Mouse (Mus musculus): ENCODE measurements around the gene Ssh1. TPM values are rescaled to one million over a fixed set of nuclear protein-coding genes. Genes with fewer than 3 reads are reported as not detected.

Gene Ssh1
- polyA plus RNA-seq, 1 experiment from 2014 or later, result 16.6 TPM

DNA sequence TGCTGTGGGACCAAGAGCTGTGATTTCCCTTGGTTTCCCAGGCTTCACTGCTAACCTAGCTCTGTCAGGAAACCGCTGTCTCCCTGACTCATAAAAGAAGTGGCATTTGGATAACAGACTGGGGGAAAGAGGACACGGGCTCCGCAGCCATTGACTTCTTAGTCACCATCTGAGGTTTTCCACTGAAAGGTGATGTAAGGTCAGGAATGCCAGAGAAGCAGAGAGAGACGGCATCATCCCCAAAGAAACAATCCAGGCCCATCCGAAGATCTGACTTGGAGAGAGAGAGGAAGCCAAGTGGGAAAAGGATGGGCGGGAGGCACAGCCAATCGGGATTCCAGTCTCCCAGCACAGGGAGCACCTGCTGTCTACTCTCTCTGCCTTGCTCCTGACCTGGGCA, 2.6 kb downstream of the Ssh1 start:
- no peaks in the 10 kb centered on the region for H3K27me3 ChIP-seq
- no peaks in the 10 kb centered on the region for H3K9me3 ChIP-seq
- ATAC-seq (ENCODE audit: borderline replicate concordance, extremely low read depth, low FRiP score, low TSS enrichment), result no peak
- 70% methylated on average over 7 of the region's 7 CpGs for WGBS
- H3K9ac ChIP-seq, result no peak overlapping the region
- no peak overlapping the region for H3K27ac ChIP-seq
- H3K4me1 ChIP-seq, result peaks cover 49% of the 10 kb centered on the region
- H3K4me2 ChIP-seq, result no peak overlapping the region
- no peak overlapping the region for H3K4me3 ChIP-seq
- H3K36me3 ChIP-seq, result 0 out of 2 replicates have a peak, but pooled peaks cover 7% of the 10 kb centered on the region

DNA sequence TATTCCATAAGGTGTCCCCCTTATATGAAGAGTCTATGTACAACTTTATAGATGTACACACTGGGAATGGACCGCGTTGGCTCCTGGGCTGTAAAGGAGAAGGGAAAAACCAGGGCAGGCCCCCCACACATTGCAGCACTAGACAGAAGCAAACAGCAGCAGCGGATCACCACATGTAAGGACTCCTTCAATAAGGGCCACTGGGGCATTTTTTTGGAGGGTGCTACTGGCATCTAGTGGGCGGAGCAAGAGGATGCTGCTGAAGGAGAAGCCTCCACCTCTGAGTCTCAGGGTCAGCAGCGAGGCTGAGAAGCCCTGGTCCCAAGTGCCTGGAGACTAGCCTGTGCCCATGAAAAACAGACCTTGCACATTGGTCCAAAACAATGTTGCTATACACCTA, 3.1 kb downstream of the Ssh1 start:
- no peak overlapping the region for H3K9ac ChIP-seq
- ATAC-seq (ENCODE audit: borderline replicate concordance, extremely low read depth, low FRiP score, low TSS enrichment), result no peak

DNA sequence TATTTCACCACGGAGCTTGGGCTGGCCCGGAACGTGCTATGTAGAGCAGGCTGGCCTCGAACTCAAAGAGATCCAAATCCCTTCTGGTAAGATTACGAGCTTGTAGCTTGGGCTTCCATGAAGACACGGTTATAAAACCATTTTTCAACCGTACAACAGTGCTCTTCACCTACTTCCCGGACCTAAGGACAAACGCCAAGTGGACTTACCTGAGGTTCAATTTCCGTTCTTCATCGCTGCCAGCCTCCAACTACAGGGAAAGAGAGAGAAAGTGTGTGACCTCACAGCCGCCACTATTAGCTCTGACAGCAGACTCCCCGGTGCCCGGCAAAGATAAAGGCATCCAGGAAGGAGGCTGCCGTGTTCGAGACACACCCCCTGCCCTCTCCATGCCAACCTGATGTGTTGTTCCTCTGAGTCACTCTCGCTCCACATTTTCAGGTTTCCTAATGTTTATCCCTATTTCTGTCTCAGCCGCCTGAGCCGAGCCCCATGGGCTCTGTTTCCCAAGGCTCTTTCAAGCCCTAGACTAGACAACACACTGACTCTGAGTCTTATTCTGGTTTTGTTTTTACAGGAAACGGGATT, 4.2 kb downstream of the Ssh1 start:
- H3K27ac ChIP-seq, result no peak overlapping the region
- no peaks in the 10 kb centered on the region for H3K9me3 ChIP-seq
- 73% methylated on average over 20 of the region's 20 CpGs for WGBS
- H3K36me3 ChIP-seq, result 0 out of 2 replicates have a peak, but pooled peaks cover 7% of the 10 kb centered on the region
- no peak overlapping the region for H3K4me2 ChIP-seq
- H3K27me3 ChIP-seq, result no peaks in the 10 kb centered on the region
- H3K4me1 ChIP-seq, result peaks cover 53% of the 10 kb centered on the region
- ATAC-seq (ENCODE audit: borderline replicate concordance, extremely low read depth, low FRiP score, low TSS enrichment), result no peak
- H3K9ac ChIP-seq, result no peak overlapping the region
- H3K4me3 ChIP-seq, result no peak overlapping the region

More for the DNA sequence above, 3.1 kb downstream of the Ssh1 start:
- Histone ChIP-seq H3K4me2 (no peak overlapping the region), H3K9me3 (no peaks in the 10 kb centered on the region), H3K27me3 (no peaks in the 10 kb centered on the region), H3K4me3 (no peak overlapping the region), H3K27ac (no peak overlapping the region), H3K36me3 (0 out of 2 replicates have a peak, but pooled peaks cover 7% of the 10 kb centered on the region), H3K4me1 (peaks cover 52% of the 10 kb centered on the region)
- WGBS, result 91% methylated on average over 5 of the region's 5 CpGs

DNA sequence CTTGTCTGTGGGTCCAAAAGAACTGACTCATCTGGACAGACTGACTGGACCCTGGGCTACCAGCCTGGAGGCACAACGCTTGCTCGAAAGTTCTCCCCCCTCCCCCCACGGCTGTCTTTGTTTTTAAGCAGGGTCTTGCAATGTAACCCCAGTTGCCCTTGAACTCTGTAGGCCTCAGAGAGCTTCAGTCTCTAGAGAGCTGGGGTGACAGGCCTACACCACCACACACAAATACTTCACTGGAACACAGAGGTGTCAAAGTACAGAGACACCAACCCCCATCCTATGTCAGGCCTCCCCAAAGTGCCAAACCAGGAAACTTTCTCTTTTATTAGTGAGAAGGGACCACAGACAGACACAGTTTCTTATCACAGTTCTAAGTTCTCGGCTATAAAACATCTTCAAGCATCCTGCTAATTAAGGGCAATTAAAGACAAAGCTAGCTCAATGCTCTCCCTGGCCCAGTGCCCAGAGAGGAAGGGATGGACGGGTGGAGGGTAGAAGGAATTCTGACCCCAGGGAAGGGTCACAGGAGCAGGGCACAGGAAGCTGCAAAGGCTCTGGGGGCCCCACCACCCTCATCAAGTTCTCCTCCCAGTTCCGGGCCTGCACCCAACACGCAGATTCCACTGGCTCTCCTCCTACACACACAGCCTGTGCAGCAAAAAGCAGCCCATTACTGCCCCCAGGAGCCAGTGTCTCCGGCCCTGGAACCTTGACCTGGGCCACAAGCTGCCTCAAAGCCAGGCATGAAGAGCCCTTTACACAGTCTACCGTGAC, 7.3 kb downstream of the Ssh1 start:
- Histone ChIP-seq H3K4me1 (peaks cover 32% of the 10 kb centered on the region), H3K4me2 (no peak overlapping the region), H3K27me3 (no peaks in the 10 kb centered on the region), H3K9ac (0 out of 2 replicates have a peak overlapping the region, but pooled peaks have one; percentile 7), H3K27ac (peak overlapping the region; percentile 53), H3K4me3 (no peak overlapping the region), H3K9me3 (no peaks in the 10 kb centered on the region), H3K36me3 (0 out of 2 replicates have a peak, but pooled peaks cover 13% of the 10 kb centered on the region)
- 31% methylated on average over 9 of the region's 9 CpGs for WGBS
- no peak for ATAC-seq (ENCODE audit: borderline replicate concordance, extremely low read depth, low FRiP score, low TSS enrichment)

DNA sequence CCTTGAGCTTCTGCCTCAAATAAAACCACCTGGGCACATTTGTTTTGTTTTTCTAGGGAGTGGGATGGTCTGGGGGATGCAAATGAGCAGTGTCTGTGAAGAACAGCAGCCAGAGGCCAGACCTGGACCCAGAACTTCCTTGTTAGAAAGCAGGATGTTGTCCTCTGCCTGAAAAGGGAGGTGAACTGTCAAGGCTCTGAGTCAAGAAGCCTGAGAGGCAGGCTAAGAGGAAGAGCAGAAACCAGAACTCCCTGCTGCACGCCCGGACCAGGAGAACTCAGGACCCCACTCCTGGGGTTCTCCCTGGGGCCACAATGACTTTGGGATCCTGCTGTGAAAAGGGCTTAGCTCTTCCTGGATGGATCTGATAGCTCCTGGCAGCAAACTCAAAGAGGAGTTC, 8.0 kb downstream of the Ssh1 start:
- Histone ChIP-seq H3K4me2 (no peak overlapping the region), H3K4me1 (peaks cover 25% of the 10 kb centered on the region), H3K27ac (peak overlapping the region; percentile 53), H3K36me3 (0 out of 2 replicates have a peak, but pooled peaks cover 13% of the 10 kb centered on the region), H3K9me3 (no peaks in the 10 kb centered on the region), H3K4me3 (no peak overlapping the region), H3K9ac (no peak overlapping the region), H3K27me3 (no peaks in the 10 kb centered on the region)
- 63% methylated on average over 2 of the region's 2 CpGs for WGBS
- ATAC-seq (ENCODE audit: borderline replicate concordance, extremely low read depth, low FRiP score, low TSS enrichment), result no peak

DNA sequence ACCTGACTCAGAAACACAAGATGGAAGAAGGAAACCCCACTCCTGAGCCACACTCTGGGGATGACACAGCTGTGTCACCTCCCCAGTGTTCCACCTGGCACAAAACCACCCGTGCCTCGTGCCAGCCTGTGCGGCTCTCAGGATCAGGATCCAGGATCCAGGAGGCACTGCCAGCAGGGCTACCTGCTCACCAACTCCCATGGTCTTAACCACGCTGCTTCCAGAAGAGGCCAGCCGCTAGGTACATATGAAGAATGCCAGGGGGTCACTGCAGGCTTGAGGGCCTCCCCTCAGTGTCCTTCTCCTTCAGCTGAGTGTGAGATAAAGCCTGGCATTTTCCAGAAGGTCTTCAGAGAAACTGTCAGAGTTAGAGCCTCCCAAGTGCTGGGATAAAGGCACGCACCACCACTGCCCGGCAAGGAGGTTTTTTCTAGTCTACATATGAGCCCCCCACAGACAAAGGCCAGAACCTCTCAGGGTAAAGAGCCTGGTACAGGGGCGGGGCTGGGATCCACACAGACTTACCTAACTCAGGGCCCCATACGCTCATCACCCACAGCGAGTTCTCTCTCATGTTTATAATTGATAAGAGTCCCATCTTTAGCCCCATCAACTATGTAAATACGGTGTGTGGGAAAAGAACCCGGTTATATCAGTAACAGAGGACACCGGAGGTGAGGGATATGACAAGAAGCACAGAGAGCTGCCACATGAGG, 9.5 kb downstream of the Ssh1 start:
- Histone ChIP-seq H3K27me3 (no peaks in the 10 kb centered on the region), H3K9me3 (no peaks in the 10 kb centered on the region), H3K36me3 (0 out of 2 replicates have a peak, but pooled peaks cover 12% of the 10 kb centered on the region), H3K4me3 (no peak overlapping the region), H3K4me2 (no peak overlapping the region), H3K9ac (no peak overlapping the region), H3K4me1 (peaks cover 16% of the 10 kb centered on the region), H3K27ac (no peak overlapping the region)
- 71% methylated on average over 13 of the region's 13 CpGs for WGBS
- no peak; the same call in 1 of the 2 replicates for ATAC-seq (ENCODE audit: borderline replicate concordance, extremely low read depth, low FRiP score, low TSS enrichment)

DNA sequence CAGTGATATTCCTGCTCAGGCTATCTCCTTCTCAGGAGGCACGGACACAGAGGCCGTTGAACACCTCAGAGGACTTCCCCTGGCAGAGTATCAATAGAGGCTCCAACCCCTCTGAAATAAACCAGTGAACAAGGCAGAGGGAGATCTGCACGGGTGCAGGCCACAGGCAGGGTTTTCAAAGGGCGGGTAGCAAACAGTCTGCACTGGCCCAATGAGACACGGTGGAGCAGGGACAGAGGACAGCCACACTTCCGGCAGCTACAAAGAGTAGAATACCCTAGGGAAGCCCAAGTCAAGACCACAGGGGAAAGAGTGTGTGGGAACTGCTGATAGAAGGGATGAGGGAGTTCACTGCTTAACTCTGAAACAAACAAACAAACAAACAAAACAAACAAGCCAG, 10.2 kb downstream of the Ssh1 start:
- Histone ChIP-seq H3K27me3 (no peaks in the 10 kb centered on the region), H3K4me1 (peaks cover 16% of the 10 kb centered on the region), H3K9me3 (no peaks in the 10 kb centered on the region), H3K4me3 (no peak overlapping the region), H3K36me3 (0 out of 2 replicates have a peak, but pooled peaks cover 6% of the 10 kb centered on the region), H3K4me2 (no peak overlapping the region), H3K9ac (no peak overlapping the region), H3K27ac (no peak overlapping the region)
- 57% methylated on average over 6 of the region's 6 CpGs for WGBS
- no peak for ATAC-seq (ENCODE audit: borderline replicate concordance, extremely low read depth, low FRiP score, low TSS enrichment)

DNA sequence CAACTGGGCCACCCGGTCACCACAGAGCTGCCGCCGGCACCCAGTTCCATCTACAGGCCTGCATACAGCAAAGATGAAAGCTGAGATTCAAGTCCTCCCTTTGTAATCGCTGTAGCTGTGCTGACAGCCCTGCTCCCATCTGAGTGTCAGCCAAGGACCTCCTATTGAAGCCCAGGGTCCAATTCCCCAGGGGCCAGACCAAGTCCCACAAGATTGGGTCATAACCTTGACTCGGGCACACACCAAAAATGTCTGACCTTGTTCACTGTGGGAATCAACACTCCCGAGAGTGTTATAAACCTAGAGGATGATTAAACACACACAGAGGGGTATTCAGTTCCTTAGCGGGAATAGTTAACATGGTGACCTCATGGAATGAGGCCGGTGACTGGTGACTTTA, 11.9 kb downstream of the Ssh1 start:
- H3K4me3 ChIP-seq, result no peak overlapping the region
- H3K9ac ChIP-seq, result no peak overlapping the region
- H3K27ac ChIP-seq, result no peak overlapping the region
- 76% methylated on average over 8 of the region's 8 CpGs for WGBS
- no peak for ATAC-seq (ENCODE audit: borderline replicate concordance, extremely low read depth, low FRiP score, low TSS enrichment)
- peaks cover 28% of the 10 kb centered on the region for H3K4me1 ChIP-seq
- H3K9me3 ChIP-seq, result no peaks in the 10 kb centered on the region
- no peaks in the 10 kb centered on the region for H3K27me3 ChIP-seq
- H3K36me3 ChIP-seq, result 0 out of 2 replicates have a peak, but pooled peaks cover 10% of the 10 kb centered on the region
- no peak overlapping the region for H3K4me2 ChIP-seq

DNA sequence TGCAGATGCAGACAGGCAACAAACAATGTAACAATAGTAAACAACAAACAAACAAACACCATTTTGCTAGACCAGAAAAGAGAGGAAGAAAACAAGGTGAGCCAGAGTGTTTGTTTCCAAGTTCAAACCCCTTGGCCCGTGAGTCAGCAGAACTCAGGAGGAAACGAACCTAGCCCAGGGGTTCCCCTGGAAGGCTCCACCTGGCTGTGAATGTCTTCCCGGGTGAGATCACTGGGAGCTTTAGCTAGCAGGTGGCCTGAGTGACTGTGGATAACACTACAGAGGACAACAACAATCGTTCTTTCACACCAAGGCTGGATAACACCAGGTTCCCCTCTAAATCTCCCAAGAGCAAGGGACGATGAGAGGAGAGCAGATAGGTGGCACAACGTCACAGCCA, 12.5 kb downstream of the Ssh1 start:
- Histone ChIP-seq H3K9ac (no peak overlapping the region), H3K27ac (no peak overlapping the region), H3K4me1 (peaks cover 28% of the 10 kb centered on the region), H3K36me3 (0 out of 2 replicates have a peak, but pooled peaks cover 10% of the 10 kb centered on the region), H3K27me3 (no peaks in the 10 kb centered on the region), H3K4me2 (no peak overlapping the region), H3K9me3 (no peaks in the 10 kb centered on the region), H3K4me3 (no peak overlapping the region)
- no peak for ATAC-seq (ENCODE audit: borderline replicate concordance, extremely low read depth, low FRiP score, low TSS enrichment)
- WGBS, result 81% methylated on average over 6 of the region's 6 CpGs

DNA sequence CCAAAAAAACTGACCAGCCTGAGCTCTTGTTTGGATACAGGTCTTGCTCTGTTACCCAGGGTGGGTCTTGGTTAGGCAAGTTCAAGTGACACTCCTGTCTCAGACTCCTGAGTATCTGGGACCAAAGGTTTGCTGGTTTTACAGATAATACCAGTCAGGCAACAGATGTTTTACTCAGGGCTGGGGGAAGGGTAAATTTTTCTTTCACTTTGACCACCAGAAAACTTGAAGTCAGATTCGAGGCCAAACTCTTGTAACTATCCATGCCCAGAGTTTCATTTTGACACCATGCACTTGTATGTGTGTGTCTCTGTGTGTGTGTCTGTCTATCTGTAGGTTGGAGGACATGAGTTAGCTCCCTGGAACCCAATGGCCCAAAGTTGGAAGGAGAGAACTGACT, 13.2 kb downstream of the Ssh1 start:
- 61% methylated on average over 1 of the region's 1 CpGs for WGBS
- no peaks in the 10 kb centered on the region for H3K27me3 ChIP-seq
- H3K4me1 ChIP-seq, result peaks cover 28% of the 10 kb centered on the region
- no peak overlapping the region for H3K9ac ChIP-seq
- no peak overlapping the region for H3K27ac ChIP-seq
- no peak for ATAC-seq (ENCODE audit: borderline replicate concordance, extremely low read depth, low FRiP score, low TSS enrichment)
- H3K4me2 ChIP-seq, result no peak overlapping the region
- no peaks in the 10 kb centered on the region for H3K9me3 ChIP-seq
- H3K4me3 ChIP-seq, result no peak overlapping the region
- H3K36me3 ChIP-seq, result 0 out of 2 replicates have a peak, but pooled peaks cover 10% of the 10 kb centered on the region

DNA sequence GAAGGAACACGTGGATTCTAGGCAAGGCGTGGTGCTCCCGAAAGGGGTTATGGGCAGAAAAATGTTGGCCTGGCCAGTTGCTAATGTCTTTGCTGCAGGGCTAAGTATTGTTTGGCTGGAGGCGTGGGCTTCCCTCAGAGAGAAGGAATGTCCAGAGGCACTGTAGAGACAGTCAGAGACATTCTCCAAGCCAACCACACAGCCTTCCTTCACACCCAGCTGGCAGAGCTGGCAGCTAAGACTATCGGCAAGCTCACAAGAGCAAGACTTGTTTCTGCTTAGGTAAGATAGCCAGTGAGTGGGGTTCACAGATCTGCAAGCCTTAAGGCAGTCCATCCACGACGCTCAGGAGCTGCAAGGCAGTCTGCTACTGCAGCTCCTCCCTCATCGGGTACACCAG, 16.4 kb downstream of the Ssh1 start:
- Histone ChIP-seq H3K27ac (peak overlapping the region; percentile 93), H3K4me3 (no peak overlapping the region), H3K9ac (no peak overlapping the region), H3K36me3 (0 out of 2 replicates have a peak, but pooled peaks cover 4% of the 10 kb centered on the region), H3K4me2 (no peak overlapping the region), H3K9me3 (no peaks in the 10 kb centered on the region), H3K4me1 (peaks cover 60% of the 10 kb centered on the region), H3K27me3 (no peaks in the 10 kb centered on the region)
- WGBS, result 59% methylated on average over 8 of the region's 8 CpGs
- ATAC-seq (ENCODE audit: borderline replicate concordance, extremely low read depth, low FRiP score, low TSS enrichment), result no peak

Measured in lung, embryonic 15.5 days (tissue).